Mouse (Mus musculus) ES-Bruce4 (cell line): ENCODE data around the gene Os9. TPM values are rescaled to one million over a fixed set of nuclear protein-coding genes. Genes with fewer than 3 reads are reported as not detected.

ENCODE experiments used
- H3K27ac ChIP-seq: 2 replicates; pipeline ENCODE4 v1.5.1; 2012; ENCODE audit warnings: low read length, inconsistent platforms; ENCODE audit not compliant: insufficient read depth
- H3K27me3 ChIP-seq: 2 replicates; pipeline ENCODE4 v1.6.1; 2012; ENCODE audit warnings: mild to moderate bottlenecking, low read length, inconsistent platforms; ENCODE audit not compliant: control insufficient read depth, poor library complexity, insufficient read depth, severe bottlenecking
- H3K36me3 ChIP-seq: 2 replicates; pipeline ENCODE4 v1.6.1; 2012; ENCODE audit warnings: inconsistent platforms, mild to moderate bottlenecking, low read length, moderate library complexity; ENCODE audit not compliant: control insufficient read depth, poor library complexity, insufficient read depth, severe bottlenecking
- H3K4me1 ChIP-seq: one replicate; pipeline ENCODE4 v1.8.1; 2011; ENCODE audit warnings: low read length; ENCODE audit not compliant: control insufficient read depth, insufficient read depth
- H3K4me3 ChIP-seq: 2 replicates; pipeline ENCODE4 v1.5.1; 2011; ENCODE audit warnings: low read depth, mild to moderate bottlenecking, low read length
- H3K9ac ChIP-seq: 2 replicates; pipeline ENCODE4 v1.6.1; 2012; ENCODE audit warnings: low read depth, mild to moderate bottlenecking, inconsistent platforms; ENCODE audit not compliant: poor library complexity, severe bottlenecking
- H3K9me3 ChIP-seq: replicated peaks from 2 replicates; pipeline ENCODE4 v1.6.1; 2012; ENCODE audit warnings: mild to moderate bottlenecking, low read length, inconsistent platforms; ENCODE audit not compliant: control insufficient read depth, poor library complexity, insufficient read depth, severe bottlenecking
- CTCF ChIP-seq: IDR thresholded peaks from one replicate; pipeline ENCODE4 v1.8.1; 2011; ENCODE audit warnings: low read depth, low read length
- EP300 ChIP-seq: IDR thresholded peaks from 2 replicates; pipeline ENCODE4 v1.6.1; 2011; ENCODE audit warnings: low read depth, low read length; ENCODE audit not compliant: insufficient read depth
- POLR2A ChIP-seq: IDR thresholded peaks from one replicate; pipeline ENCODE4 v1.8.1; 2011; ENCODE audit warnings: low read length; ENCODE audit not compliant: insufficient read depth
- polyA plus RNA-seq: library from polyadenylated mRNA; stranded (reverse); fragments of >200 nt; gene quantifications from 2 replicates; pipeline ENCODE4 v1.2.4, GENCODE M21; 2011; ENCODE audit warnings: low read depth; ENCODE audit not compliant: missing spikeins, insufficient read depth, insufficient read length

Gene Os9
- polyA plus RNA-seq, 1 experiment, result 16.7 TPM

GRCm38 (mm10) chr10:127122018-127122417 is 1.1 kb upstream of the Os9 start:
- no peak for TF ChIP-seq CTCF
- TF ChIP-seq POLR2A, result no peak
- no peak for TF ChIP-seq EP300
- H3K36me3 ChIP-seq, result peaks cover 4% of the 10 kb centered on the region
- H3K9me3 ChIP-seq, result no peaks in the 10 kb centered on the region
- H3K4me1 ChIP-seq, result no peaks in the 10 kb centered on the region
- H3K27me3 ChIP-seq, result no peaks in the 10 kb centered on the region
- no peak overlapping the region for H3K4me3 ChIP-seq
- H3K27ac ChIP-seq, result no peak overlapping the region
- no peak overlapping the region for H3K9ac ChIP-seq

GRCm38 (mm10) chr10:127120301-127121065 is 448 bp downstream of the Os9 start:
- peak overlapping the region; percentile 95 for H3K4me3 ChIP-seq
- H3K27ac ChIP-seq, result no peak overlapping the region

GRCm38 (mm10) chr10:127119229-127119628 is 1.7 kb downstream of the Os9 start:
- H3K27me3 ChIP-seq, result no peaks in the 10 kb centered on the region
- TF ChIP-seq POLR2A (no peak), EP300 (no peak), CTCF (no peak)
- H3K9me3 ChIP-seq, result no peaks in the 10 kb centered on the region
- H3K4me3 ChIP-seq, result no peak overlapping the region
- peaks cover 4% of the 10 kb centered on the region for H3K36me3 ChIP-seq
- no peak overlapping the region for H3K27ac ChIP-seq
- no peaks in the 10 kb centered on the region for H3K4me1 ChIP-seq
- H3K9ac ChIP-seq, result no peak overlapping the region

More at GRCm38 (mm10) chr10:127120301-127121065, 448 bp downstream of the Os9 start:
- Histone ChIP-seq H3K27me3 (no peaks in the 10 kb centered on the region), H3K9me3 (no peaks in the 10 kb centered on the region), H3K36me3 (peaks cover 4% of the 10 kb centered on the region), H3K9ac (peak overlapping the region; percentile 40), H3K4me1 (no peaks in the 10 kb centered on the region)
- no peak for TF ChIP-seq POLR2A
- no peak for TF ChIP-seq CTCF
- no peak for TF ChIP-seq EP300

- Histone ChIP-seq H3K9me3 (no peaks in the 10 kb centered on the region), H3K36me3 (peaks cover 4% of the 10 kb centered on the region), H3K27me3 (no peaks in the 10 kb centered on the region), H3K4me3 (no peak overlapping the region), H3K4me1 (no peaks in the 10 kb centered on the region), H3K9ac (no peak overlapping the region), H3K27ac (no peak overlapping the region)
- TF ChIP-seq POLR2A (no peak), EP300 (no peak), CTCF (no peak)
Measured at GRCm38 (mm10) chr10:127118470-127118869, 2.5 kb downstream of the Os9 start.

GRCm38 (mm10) chr10:127115068-127115467 is 5.9 kb downstream of the Os9 start:
- H3K36me3 ChIP-seq, result peaks cover 4% of the 10 kb centered on the region

DNA sequence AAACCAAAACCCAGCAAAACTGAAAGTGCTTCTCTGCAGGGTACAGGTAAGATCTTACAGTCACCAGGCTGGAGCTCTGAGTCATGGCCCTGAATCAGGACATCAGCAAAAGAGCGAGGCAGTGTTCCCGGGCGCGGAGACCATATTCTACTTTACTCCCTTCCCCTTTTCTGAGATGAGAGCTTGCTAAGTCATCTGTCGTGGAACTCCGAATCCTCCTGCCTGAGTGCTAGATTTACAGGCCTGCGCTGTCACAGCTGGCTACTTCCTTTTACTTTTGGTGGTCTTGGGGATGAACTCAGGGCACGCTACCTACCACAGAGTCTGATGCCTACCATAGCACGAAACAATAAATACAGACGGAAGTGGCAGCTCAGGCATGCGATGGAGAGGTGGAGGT is 6.5 kb downstream of the Os9 start:
- TF ChIP-seq POLR2A (no peak), CTCF (no peak), EP300 (no peak)
- Histone ChIP-seq H3K4me1 (no peaks in the 10 kb centered on the region), H3K27me3 (no peaks in the 10 kb centered on the region), H3K36me3 (peaks cover 4% of the 10 kb centered on the region), H3K27ac (no peak overlapping the region), H3K4me3 (no peak overlapping the region), H3K9ac (no peak overlapping the region), H3K9me3 (no peaks in the 10 kb centered on the region)

More at GRCm38 (mm10) chr10:127115068-127115467, 5.9 kb downstream of the Os9 start:
- Histone ChIP-seq H3K27me3 (no peaks in the 10 kb centered on the region), H3K4me3 (no peak overlapping the region), H3K4me1 (no peaks in the 10 kb centered on the region), H3K9ac (no peak overlapping the region), H3K9me3 (no peaks in the 10 kb centered on the region), H3K27ac (no peak overlapping the region)
- TF ChIP-seq CTCF, result no peak
- no peak for TF ChIP-seq EP300
